Mouse (Mus musculus) liver, adult 10 weeks (tissue): ENCODE data around the gene Stk17b. TPM values are rescaled to one million over a fixed set of nuclear protein-coding genes. Genes with fewer than 3 reads are reported as not detected.

Experiments used
- polyA plus RNA-seq: library from polyadenylated mRNA; stranded (reverse); fragments of 350-450 nt; fragmentation: Illumina TruSeq; extraction: RNeasy Lipid Tissue Mini Kit (QIAGEN cat#74804); gene quantifications from one replicate; pipeline ENCODE4 v1.2.3, GENCODE M21; 2014; ENCODE audit warnings: low read depth, low replicate concordance

The Stk17b gene
- polyA plus RNA-seq, result 11.2 TPM

GRCm38 (mm10) chr1:53784721-53785418 lies at the start of gene Stk17b:
Stk17b (minus strand) TSS chr1:53785224.

GRCm38 (mm10) chr1:53706431-53707361 lies 78.3 kb downstream of the Stk17b start, which contains the start of gene Dnah7a:
Dnah7a (minus strand) TSS chr1:53706784.

Other genes with a start within 250 kb of the Stk17b start
- not detected for gene Dnah7a, start 78.4 kb downstream of the Stk17b start, polyA plus RNA-seq